Mouse (Mus musculus): ENCODE measurements around the gene Uncx. TPM values are rescaled to one million over a fixed set of nuclear protein-coding genes. Genes with fewer than 3 reads are reported as not detected.
"Not testable (repeated sequence)": the region's sequence is repeated elsewhere in the genome, so short reads cannot be mapped to it uniquely, and the experiment has no call there.

Uncx gene
- polyA plus RNA-seq, 1 experiment from 2014 or later, result 92.9 TPM

DNA sequence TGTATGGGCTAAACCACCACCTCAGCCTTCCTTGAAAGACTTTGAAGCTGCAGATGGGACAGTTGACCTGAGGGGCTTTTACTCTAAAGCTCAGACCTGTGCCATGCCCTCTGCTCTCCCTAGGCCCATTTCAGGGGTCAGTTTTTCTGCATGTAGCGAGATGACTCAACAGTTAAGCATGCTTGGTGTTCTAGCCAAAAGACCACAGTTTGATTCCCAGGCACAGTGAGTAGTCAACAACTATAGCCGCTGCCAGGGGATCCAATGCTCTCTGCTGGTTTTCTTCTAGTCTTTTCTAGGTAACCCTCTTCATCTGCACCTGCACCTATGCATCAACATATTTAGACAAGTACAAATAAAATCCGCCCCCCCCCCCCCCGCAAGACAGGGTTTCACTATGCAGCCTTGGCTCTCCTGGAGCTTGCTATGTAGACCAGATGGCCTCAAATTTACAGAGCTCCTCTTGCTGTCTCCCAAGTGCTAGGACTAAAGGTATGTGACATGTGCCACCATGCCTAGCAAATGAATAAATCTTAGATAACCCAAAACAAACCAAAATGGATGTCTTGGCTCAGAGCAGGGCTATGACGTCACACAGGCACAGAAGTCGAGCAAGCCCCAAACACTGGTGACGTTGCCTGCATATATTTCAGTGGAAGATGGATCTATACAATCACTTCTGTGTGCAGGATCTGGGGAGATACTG is 30.5 kb downstream of the Uncx start:
- Histone ChIP-seq H3K9me3 (peaks cover 8% of the 10 kb centered on the region; the same call in 1 of the 2 replicates), H3K4me2 (replicated peaks) (no peak overlapping the region), H3K4me1 (peaks cover 10% of the 10 kb centered on the region), H3K36me3 (no peaks in the 10 kb centered on the region), H3K4me3 (no peak overlapping the region), H3K27me3 (replicated peaks) (peaks cover 13% of the 10 kb centered on the region; the same call in 1 of the 2 replicates), H3K9ac (no peak overlapping the region), H3K27ac (no peak overlapping the region)
- no peak for ATAC-seq (ENCODE audit: low FRiP score, low read depth)
- WGBS, result 83% methylated on average over 7 of the region's 7 CpGs

DNA sequence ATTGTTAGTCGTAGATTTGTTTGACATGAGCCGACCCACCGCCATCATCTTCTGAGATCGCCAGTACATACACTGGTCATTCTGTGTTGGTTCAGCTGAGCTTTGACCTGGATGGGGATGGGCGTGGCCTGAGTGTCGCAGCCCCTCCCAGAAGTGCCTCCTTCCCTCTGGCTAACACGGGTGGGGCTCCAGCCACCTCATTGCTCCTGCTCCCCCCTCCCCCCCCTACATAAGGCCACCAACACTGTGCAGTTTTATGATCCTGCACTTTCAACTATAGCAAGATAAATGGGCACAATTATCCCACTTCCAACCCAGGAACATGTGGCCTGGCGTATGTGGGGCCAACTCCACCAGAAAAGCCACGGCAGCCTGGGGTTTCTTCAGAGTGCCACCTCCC is 31.8 kb downstream of the Uncx start:
- H3K27ac ChIP-seq, result no peak overlapping the region
- H3K9ac ChIP-seq, result no peak overlapping the region
- peaks cover 16% of the 10 kb centered on the region for H3K27me3 ChIP-seq (replicated peaks)
- 61% methylated on average over 9 of the region's 9 CpGs for WGBS
- no peak overlapping the region for H3K4me2 ChIP-seq (replicated peaks)
- H3K4me1 ChIP-seq, result peaks cover 13% of the 10 kb centered on the region
- H3K4me3 ChIP-seq, result no peak overlapping the region
- H3K9me3 ChIP-seq, result peaks cover 8% of the 10 kb centered on the region; the same call in 1 of the 2 replicates
- H3K36me3 ChIP-seq, result no peaks in the 10 kb centered on the region
- no peak for ATAC-seq (ENCODE audit: low FRiP score, low read depth)

DNA sequence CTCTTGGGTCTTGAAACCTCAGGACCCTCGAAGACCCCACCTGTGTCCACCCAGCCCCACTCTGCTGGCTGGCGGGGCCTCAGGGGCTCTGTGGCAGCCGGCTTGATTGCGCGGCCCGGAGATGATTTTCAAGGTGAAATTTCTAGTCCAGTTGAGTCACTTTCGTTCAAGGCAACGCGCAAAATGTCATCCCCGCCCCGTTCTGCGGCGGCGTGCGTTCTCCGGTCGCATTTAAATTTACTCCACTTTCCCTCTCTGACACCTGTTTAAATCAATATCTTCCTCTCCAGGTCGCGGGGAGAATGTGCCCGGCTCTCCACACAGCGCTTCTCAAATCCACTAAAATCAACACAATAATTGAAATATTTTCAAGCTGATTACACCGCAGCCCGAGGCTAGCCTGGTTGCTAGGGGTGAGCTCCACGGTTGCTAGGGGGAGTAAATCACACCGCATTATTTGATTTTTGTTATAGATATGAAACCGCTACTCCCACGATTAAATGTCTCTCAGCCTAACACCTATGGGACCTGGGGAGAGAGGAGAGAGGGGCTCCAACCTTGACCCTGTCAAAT is 37.0 kb downstream of the Uncx start:
- H3K9ac ChIP-seq, result no peak overlapping the region
- ATAC-seq (ENCODE audit: low FRiP score, low read depth), result no peak
- H3K9me3 ChIP-seq, result peaks cover 8% of the 10 kb centered on the region; the same call in 1 of the 2 replicates
- 28% methylated on average over 27 of the region's 27 CpGs for WGBS
- peak overlapping the region; percentile 33 for H3K4me2 ChIP-seq (replicated peaks)
- H3K4me3 ChIP-seq, result no peak overlapping the region
- H3K4me1 ChIP-seq, result peaks cover 35% of the 10 kb centered on the region
- H3K36me3 ChIP-seq, result no peaks in the 10 kb centered on the region
- no peak overlapping the region for H3K27ac ChIP-seq
- H3K27me3 ChIP-seq (replicated peaks), result peaks cover 66% of the 10 kb centered on the region

DNA sequence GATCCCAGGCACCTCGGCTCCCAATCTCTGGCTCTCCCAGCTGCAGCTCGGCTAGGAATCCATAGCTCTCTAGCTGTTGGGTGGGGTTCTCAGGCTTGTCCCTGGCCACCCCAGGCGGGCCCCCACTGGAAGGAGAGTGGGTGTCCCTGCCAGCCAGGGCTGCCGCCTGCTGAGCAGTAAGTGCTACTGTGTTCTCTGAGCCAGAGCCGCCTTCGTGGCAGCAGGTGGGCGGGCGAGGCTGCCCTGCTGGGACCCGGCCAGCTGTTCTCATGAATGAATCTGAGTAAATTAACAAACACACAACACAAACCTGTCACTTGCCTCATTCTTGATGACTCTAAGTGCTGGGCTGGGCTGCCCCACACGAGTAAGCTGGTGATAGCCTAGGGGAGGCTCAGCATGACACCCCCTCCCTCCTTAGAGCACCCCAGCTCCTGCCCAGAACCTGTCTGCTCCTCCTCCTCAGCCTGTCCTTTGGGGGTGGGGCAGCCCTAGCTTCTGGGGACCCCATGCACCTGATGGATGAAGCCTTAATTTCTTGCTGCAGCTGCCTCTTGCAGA is 38.1 kb downstream of the Uncx start:
- H3K4me2 ChIP-seq (replicated peaks), result peak overlapping the region; percentile 21
- peaks cover 42% of the 10 kb centered on the region for H3K4me1 ChIP-seq
- WGBS, result 3% methylated on average over 10 of the region's 10 CpGs
- peaks cover 8% of the 10 kb centered on the region; the same call in 1 of the 2 replicates for H3K9me3 ChIP-seq
- H3K9ac ChIP-seq, result no peak overlapping the region
- ATAC-seq (ENCODE audit: low FRiP score, low read depth), result peak; percentile 65
- H3K27me3 ChIP-seq (replicated peaks), result peaks cover 76% of the 10 kb centered on the region
- H3K36me3 ChIP-seq, result no peaks in the 10 kb centered on the region
- no peak overlapping the region for H3K27ac ChIP-seq
- no peak overlapping the region for H3K4me3 ChIP-seq

DNA sequence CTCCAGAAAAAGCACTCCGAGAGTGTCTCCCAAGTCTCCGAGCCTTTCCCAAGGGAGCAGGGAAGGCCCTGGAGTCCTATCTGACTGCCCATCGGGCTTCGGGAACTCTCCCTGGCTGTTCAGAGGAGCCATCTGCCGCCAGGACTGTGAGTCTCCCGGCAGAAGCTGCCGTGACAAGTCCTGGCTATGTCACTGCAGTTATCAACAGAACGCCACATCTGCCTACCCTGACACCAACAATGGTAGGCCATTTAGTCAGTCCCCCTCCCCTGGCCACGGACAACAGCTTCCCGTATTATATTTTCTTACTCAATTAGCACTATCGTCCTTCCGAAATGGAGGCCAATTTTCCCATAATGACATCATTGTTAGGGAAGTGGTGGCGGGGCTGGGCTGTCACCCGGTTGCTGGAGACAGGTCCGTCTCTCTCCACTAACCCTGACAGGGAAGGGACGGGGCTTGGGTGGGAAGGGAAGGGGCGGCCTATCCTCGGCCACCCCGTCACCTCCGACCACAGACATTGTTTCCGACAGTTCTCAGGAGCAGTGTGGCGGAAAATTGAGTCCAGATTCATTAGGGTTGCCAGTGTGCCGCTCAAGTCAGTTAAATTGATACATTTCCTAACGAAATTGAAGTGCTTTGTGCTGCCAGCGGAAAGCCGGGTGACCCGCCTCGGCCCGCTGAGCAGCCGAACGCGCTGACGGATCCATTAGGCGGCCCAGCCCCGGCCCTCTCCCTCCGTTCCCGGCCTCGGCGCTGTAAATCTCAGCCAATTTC is 41.9 kb downstream of the Uncx start:
- Histone ChIP-seq H3K36me3 (no peaks in the 10 kb centered on the region), H3K4me3 (0 out of 2 replicates have a peak overlapping the region, but pooled peaks have one; percentile 0), H3K9me3 (peaks cover 7% of the 10 kb centered on the region; the same call in 1 of the 2 replicates), H3K4me2 (replicated peaks) (peak overlapping the region; percentile 44), H3K4me1 (peaks cover 39% of the 10 kb centered on the region), H3K27ac (peak overlapping the region; percentile 32; the same call in 1 of the 2 replicates), H3K9ac (0 out of 2 replicates have a peak overlapping the region, but pooled peaks have one; percentile 8), H3K27me3 (replicated peaks) (peaks cover 63% of the 10 kb centered on the region)
- 3% methylated on average over 39 of the region's 39 CpGs for WGBS
- ATAC-seq (ENCODE audit: low FRiP score, low read depth), result peak; percentile 49

DNA sequence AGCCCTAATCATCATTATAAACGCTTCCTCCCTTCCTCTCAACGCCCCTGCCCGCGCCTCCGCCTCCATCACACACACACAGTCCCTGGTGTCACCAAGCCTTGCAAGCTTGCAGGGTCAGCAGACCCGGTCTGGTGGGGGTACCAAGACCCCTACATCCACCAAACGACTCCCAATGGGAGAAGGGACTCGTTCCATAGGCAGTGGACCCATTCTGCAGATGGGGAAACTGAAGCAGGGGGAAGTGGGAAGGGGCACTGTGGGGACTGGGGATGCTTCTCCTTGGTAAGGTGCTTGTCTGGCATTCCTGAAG is 42.4 kb downstream of the Uncx start:
- no peaks in the 10 kb centered on the region for H3K36me3 ChIP-seq
- H3K4me2 ChIP-seq (replicated peaks), result peak overlapping the region; percentile 44
- no peak for ATAC-seq (ENCODE audit: low FRiP score, low read depth)
- WGBS, result 8% methylated on average over 8 of the region's 8 CpGs
- peak overlapping the region; percentile 32; the same call in 1 of the 2 replicates for H3K27ac ChIP-seq
- 0 out of 2 replicates have a peak overlapping the region, but pooled peaks have one; percentile 0 for H3K4me3 ChIP-seq
- 0 out of 2 replicates have a peak overlapping the region, but pooled peaks have one; percentile 8 for H3K9ac ChIP-seq
- peaks cover 58% of the 10 kb centered on the region for H3K27me3 ChIP-seq (replicated peaks)
- peaks cover 7% of the 10 kb centered on the region; the same call in 1 of the 2 replicates for H3K9me3 ChIP-seq
- peaks cover 33% of the 10 kb centered on the region for H3K4me1 ChIP-seq

DNA sequence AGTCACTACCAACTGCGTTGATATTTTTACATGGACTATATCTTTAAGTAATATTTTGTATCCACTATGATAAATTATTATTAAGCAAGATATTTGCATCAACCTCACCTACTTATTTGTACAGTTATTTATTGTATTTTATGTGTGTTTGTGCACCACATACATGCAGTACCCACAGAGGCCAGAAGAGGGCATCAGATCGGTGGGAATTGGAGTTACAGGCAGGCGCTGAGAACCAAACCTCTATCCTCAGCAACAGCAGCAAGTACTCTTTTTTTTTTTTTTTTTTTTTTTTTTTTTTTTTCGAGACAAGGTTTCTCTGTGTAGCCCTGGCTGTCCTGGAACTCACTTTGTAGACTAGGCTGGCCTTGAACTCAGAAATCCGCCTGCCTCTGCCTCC is 44.2 kb downstream of the Uncx start:
- H3K27ac ChIP-seq; H3K9ac ChIP-seq; H3K4me3 ChIP-seq; ATAC-seq (ENCODE audit: low FRiP score, low read depth); H3K9me3 ChIP-seq; H3K4me2 ChIP-seq (replicated peaks); H3K36me3 ChIP-seq: not testable (repeated sequence)
- H3K27me3 ChIP-seq (replicated peaks), result peaks cover 49% of the 10 kb centered on the region
- WGBS, result 76% methylated on average over 4 of the region's 5 CpGs
- peaks cover 20% of the 10 kb centered on the region for H3K4me1 ChIP-seq

DNA sequence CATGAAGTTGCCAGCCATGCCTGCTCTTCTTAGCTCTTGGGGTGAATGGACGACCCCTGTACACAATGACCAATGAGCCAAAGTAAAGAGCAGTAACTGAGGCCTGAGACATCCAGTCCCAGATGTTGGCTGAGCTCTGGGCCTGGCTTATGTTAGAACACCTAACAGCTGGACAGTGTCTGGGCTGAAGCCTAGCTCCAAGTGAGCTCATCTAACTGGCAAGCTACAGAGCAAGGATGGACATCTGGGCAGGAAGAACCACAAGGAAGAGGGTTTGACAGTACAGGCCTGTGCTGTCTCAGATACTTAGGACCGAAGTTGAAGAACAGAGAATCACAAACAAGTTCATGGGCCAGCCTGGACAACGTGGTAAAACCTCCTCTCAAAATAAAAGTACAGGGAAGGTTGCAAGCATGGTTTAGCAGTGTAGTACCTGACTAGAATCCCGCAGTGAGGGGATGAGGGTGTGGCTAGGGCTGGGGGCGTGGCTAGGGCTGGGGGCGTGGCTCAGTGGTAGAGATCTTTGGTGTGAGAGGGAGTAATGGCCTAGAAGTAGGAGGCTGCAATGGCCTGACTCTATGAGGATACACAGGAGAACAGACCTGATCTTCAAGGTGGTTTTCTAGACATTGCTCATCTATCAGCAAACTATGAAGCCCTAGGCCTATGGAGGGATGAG is 47.5 kb downstream of the Uncx start:
- H3K4me3 ChIP-seq; H3K9me3 ChIP-seq; ATAC-seq (ENCODE audit: low FRiP score, low read depth); H3K4me2 ChIP-seq (replicated peaks); H3K9ac ChIP-seq; H3K36me3 ChIP-seq; H3K27ac ChIP-seq: not testable (repeated sequence)
- peaks cover 13% of the 10 kb centered on the region for H3K4me1 ChIP-seq
- peaks cover 31% of the 10 kb centered on the region for H3K27me3 ChIP-seq (replicated peaks)
- 43% methylated on average over 6 of the region's 6 CpGs for WGBS

DNA sequence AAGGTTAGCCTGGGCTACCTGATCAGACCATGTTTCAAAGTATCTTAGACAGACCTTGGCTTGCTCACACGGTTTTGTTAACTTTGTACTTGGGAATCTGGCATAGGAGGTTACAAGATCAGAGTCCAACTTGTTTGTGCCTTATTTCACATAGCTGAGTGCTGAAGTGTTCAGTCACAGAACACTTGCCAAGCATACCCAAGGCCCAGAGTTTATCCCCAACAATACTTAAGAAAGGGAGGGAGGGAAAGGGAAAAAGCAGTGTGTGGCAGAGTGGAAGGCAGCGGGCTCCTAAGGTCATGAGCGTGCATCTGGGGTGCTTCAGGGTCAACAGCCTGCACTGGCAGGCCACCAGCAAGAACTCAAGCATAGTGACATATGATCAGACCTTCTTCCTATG is 48.7 kb downstream of the Uncx start:
- H3K27ac ChIP-seq, result no peak overlapping the region
- no peak for ATAC-seq (ENCODE audit: low FRiP score, low read depth)
- H3K9me3 ChIP-seq, result peaks cover 7% of the 10 kb centered on the region; the same call in 1 of the 2 replicates
- no peak overlapping the region for H3K4me3 ChIP-seq
- H3K4me2 ChIP-seq (replicated peaks), result no peak overlapping the region
- H3K4me1 ChIP-seq, result peaks cover 12% of the 10 kb centered on the region
- peaks cover 38% of the 10 kb centered on the region for H3K27me3 ChIP-seq (replicated peaks)
- H3K9ac ChIP-seq, result no peak overlapping the region
- H3K36me3 ChIP-seq, result no peaks in the 10 kb centered on the region
- 90% methylated on average over 3 of the region's 3 CpGs for WGBS

DNA sequence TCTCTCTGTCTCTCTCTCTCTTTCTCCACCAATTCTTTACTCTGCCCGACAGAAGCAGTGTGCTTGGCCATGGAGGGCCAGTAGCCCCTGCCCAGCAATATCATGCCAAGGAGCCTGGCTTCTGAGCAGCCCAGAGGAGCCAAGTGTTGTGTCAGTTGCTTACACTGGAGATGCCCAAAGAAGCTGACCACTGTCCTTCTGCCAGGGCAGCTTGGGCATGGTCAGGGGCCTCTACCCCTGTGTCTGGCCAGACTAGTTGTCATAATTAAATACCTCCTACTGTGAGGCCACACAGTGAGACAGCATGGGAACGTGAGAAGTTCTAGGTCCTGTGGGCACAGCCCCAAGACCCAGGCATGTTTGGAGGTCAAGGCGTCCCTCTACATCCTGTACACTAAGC is 49.6 kb downstream of the Uncx start:
- Histone ChIP-seq H3K36me3 (no peaks in the 10 kb centered on the region), H3K9me3 (peaks cover 6% of the 10 kb centered on the region; the same call in 1 of the 2 replicates), H3K27me3 (replicated peaks) (peaks cover 41% of the 10 kb centered on the region), H3K4me3 (no peak overlapping the region), H3K27ac (no peak overlapping the region), H3K4me1 (peaks cover 14% of the 10 kb centered on the region), H3K9ac (no peak overlapping the region), H3K4me2 (replicated peaks) (no peak overlapping the region)
- ATAC-seq (ENCODE audit: low FRiP score, low read depth), result no peak
- 66% methylated on average over 3 of the region's 3 CpGs for WGBS

DNA sequence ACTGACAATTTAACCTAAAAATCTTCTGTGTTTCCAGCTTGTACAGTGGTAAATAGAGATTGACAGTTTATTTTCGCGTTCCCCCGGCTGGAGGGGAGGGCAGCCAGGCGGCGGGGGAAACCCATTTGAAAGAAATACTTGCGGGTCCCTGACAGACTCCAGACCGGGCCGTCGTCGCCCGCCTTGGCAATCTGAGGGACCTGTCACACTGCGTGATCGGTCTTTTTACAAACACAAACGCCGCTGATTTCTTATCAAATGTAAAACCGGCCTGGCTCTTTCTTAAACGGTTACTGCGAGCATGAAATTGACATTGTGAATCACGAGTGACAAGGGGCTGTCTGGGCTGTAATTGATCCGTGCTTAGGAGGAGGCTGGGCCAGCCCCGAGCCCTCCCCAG is 50.5 kb downstream of the Uncx start:
- no peak for ATAC-seq (ENCODE audit: low FRiP score, low read depth)
- no peak overlapping the region for H3K27ac ChIP-seq
- H3K4me2 ChIP-seq (replicated peaks), result no peak overlapping the region
- no peaks in the 10 kb centered on the region for H3K9me3 ChIP-seq
- peaks cover 23% of the 10 kb centered on the region for H3K4me1 ChIP-seq
- H3K36me3 ChIP-seq, result no peaks in the 10 kb centered on the region
- 8% methylated on average over 21 of the region's 21 CpGs for WGBS
- 0 out of 2 replicates have a peak overlapping the region, but pooled peaks have one; percentile 35 for H3K9ac ChIP-seq
- peaks cover 50% of the 10 kb centered on the region for H3K27me3 ChIP-seq (replicated peaks)
- H3K4me3 ChIP-seq, result no peak overlapping the region

All from neural tube, embryonic 12.5 days (tissue).